Comparison of ENCODE assay signal across 11 mouse cellular contexts in the genomic region with DNA sequence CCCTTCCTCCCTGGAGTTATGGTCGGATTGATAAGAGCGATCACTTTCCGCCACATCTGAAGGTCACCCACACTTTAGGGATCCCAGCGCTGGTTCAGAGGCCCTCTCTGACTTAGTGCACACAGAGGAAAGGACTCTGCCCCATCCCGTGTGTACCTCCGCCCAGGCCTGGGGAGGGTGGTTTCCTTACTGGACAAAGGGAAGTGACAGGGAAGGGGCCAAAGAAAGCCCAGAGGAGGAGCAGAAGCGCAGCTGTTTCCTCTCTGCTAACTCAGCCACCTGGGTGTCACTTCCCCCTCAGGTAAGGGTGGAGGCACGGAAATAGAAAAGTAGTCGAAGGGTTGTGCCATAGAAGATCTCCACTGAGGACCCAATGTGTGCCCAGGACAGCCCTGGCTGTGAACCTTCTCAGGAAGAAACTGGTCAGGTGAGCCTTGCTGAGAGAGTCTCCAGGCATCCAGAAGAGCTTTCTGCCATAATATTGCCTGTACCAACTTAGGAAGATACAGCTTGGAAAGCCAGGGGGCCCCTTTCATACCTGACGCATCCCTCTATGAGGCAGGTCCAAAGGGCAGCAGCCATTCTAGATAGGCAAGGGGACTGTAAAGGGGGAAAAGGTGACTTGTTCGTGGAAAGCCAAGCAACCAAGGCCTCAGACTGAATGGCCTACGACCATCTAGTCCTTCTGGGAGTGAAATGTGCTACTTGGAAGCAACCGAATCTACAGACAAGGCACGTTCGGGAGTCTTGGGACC. TPM values are rescaled to one million over a fixed set of nuclear protein-coding genes. Genes with fewer than 3 reads are reported as not detected.
DNase-seq lines count a peak whose midpoint lies in the region; ATAC-seq and TF ChIP-seq lines count a peak whose summit lies in the region.
"Had no signal": no experiment of that assay in that cellular context is flagged by ENCODE, and none has a peak within 500 bp of the region (broad histone marks: within the 10 kb centered on the region; RNA-seq: fewer than 3 reads in every experiment).

No protein-coding gene starts in this region.

- peak overlapping the region; percentile 63; the same call in 1 of the 2 replicates for H3K27ac ChIP-seq in limb, embryonic 15.5 days
- peak overlapping the region; percentile 22; the same call in 1 of the 2 replicates for H3K27ac ChIP-seq in small intestine, adult 2 months (ENCODE audit: insufficient read depth, low read depth, low read length)
- H3K27ac ChIP-seq in hindbrain, embryonic 14.5 days, result no peak overlapping the region
- no peak overlapping the region for H3K27ac ChIP-seq in neural tube, embryonic 15.5 days (replicated peaks)
- H3K27ac ChIP-seq: kidney, postnatal 0 days had no signal

- no peaks in the 10 kb centered on the region for H3K36me3 ChIP-seq in limb, embryonic 15.5 days
- no peaks in the 10 kb centered on the region for H3K36me3 ChIP-seq in small intestine, adult 2 months (ENCODE audit: control insufficient read depth, insufficient read depth, low read length)
- no peaks in the 10 kb centered on the region for H3K36me3 ChIP-seq in hindbrain, embryonic 14.5 days (replicated peaks; ENCODE audit: control insufficient read depth, insufficient read depth)
- no peaks in the 10 kb centered on the region for H3K36me3 ChIP-seq in neural tube, embryonic 15.5 days

- 80% methylated on average over 15 of the region's 15 CpGs for WGBS in limb, embryonic 15.5 days
- 37% methylated on average over 15 of the region's 15 CpGs for WGBS in small intestine, adult 2 months
- 86% methylated on average over 15 of the region's 15 CpGs for WGBS in hindbrain, embryonic 14.5 days
- WGBS in neural tube, embryonic 15.5 days, result 86% methylated on average over 15 of the region's 15 CpGs

- H3K4me2 ChIP-seq in limb, embryonic 15.5 days, result no peak overlapping the region
- H3K4me2 ChIP-seq in hindbrain, embryonic 14.5 days (replicated peaks), result no peak overlapping the region
- no peak overlapping the region for H3K4me2 ChIP-seq in neural tube, embryonic 15.5 days
- H3K4me2 ChIP-seq: lung, embryonic 14.5 days had no signal

- no peaks in the 10 kb centered on the region for H3K9me3 ChIP-seq in limb, embryonic 15.5 days
- H3K9me3 ChIP-seq in hindbrain, embryonic 14.5 days (ENCODE audit: control insufficient read depth, low read length), result no peaks in the 10 kb centered on the region
- no peaks in the 10 kb centered on the region for H3K9me3 ChIP-seq in neural tube, embryonic 15.5 days (replicated peaks)

- H3K4me3 ChIP-seq in limb, embryonic 15.5 days, result no peak overlapping the region
- no peak overlapping the region for H3K4me3 ChIP-seq in small intestine, adult 2 months (ENCODE audit: low read depth, low read length)
- no peak overlapping the region for H3K4me3 ChIP-seq in hindbrain, embryonic 14.5 days (replicated peaks; ENCODE audit: low read length)
- no peak overlapping the region for H3K4me3 ChIP-seq in neural tube, embryonic 15.5 days (replicated peaks)

- no peaks in the 10 kb centered on the region for H3K27me3 ChIP-seq in limb, embryonic 15.5 days
- no peaks in the 10 kb centered on the region for H3K27me3 ChIP-seq in small intestine, adult 2 months (ENCODE audit: control insufficient read depth, insufficient read depth, low read length)
- no peaks in the 10 kb centered on the region for H3K27me3 ChIP-seq in hindbrain, embryonic 14.5 days (ENCODE audit: control insufficient read depth, insufficient read depth, low read length)
- no peaks in the 10 kb centered on the region for H3K27me3 ChIP-seq in neural tube, embryonic 15.5 days (replicated peaks)

- TF ChIP-seq POLR2A in small intestine, adult 2 months (IDR thresholded peaks at IDR 0.05; ENCODE audit: low read depth, low read length), result no peak

- TF ChIP-seq CTCF in small intestine, adult 2 months (IDR thresholded peaks at IDR 0.05; ENCODE audit: extremely low read depth, insufficient read length, insufficient replicate concordance, low read depth, low read length), result no peak

- no peak for ATAC-seq in limb, embryonic 15.5 days (ENCODE audit: insufficient number of reproducible peaks, low FRiP score, low TSS enrichment, low read depth)
- no peak for ATAC-seq in hindbrain, embryonic 14.5 days (ENCODE audit: low FRiP score)
- ATAC-seq in neural tube, embryonic 15.5 days (ENCODE audit: low FRiP score), result no peak

- H3K9ac ChIP-seq in limb, embryonic 15.5 days, result no peak overlapping the region
- H3K9ac ChIP-seq in hindbrain, embryonic 14.5 days, result no peak overlapping the region
- H3K9ac ChIP-seq in neural tube, embryonic 15.5 days (replicated peaks), result no peak overlapping the region
- H3K9ac ChIP-seq: lung, embryonic 14.5 days had no signal

- peak; percentile 55 for DNase-seq in kidney, postnatal 10 days
- no peak for DNase-seq in kidney, adult 11 months
- DNase-seq in heart, adult 9 months (ENCODE audit: low spot score in 2 of 2), result peak; percentile 65 to 83
- no peak for DNase-seq in hindbrain, embryonic 14.5 days (ENCODE audit: low spot score)
- DNase-seq in retina, postnatal 1 day, result no peak
- DNase-seq: adrenal gland, postnatal 10 days; lung, embryonic 14.5 days had no signal

- peaks cover 69% of the 10 kb centered on the region for H3K4me1 ChIP-seq in limb, embryonic 15.5 days
- peaks cover 34% of the 10 kb centered on the region for H3K4me1 ChIP-seq in small intestine, adult 2 months (ENCODE audit: control insufficient read depth, insufficient read depth, insufficient read length, low read length)
- peaks cover 10% of the 10 kb centered on the region; the same call in 1 of the 2 replicates for H3K4me1 ChIP-seq in hindbrain, embryonic 14.5 days (replicated peaks; ENCODE audit: control insufficient read depth, insufficient read depth, low read length)
- peaks cover 60% of the 10 kb centered on the region for H3K4me1 ChIP-seq in neural tube, embryonic 15.5 days

RNA-seq across cellular contexts. Expression of a gene that starts 9.0 kb away (rescaled TPM):
- polyA plus RNA-seq in limb, embryonic 15.5 days (2015; fragmentation: Nextera tagmentation; extraction: Ambion mirVana), result 12.2 and 12.4 TPM in 2 replicates
- 6.2 and 6.3 TPM in 2 replicates for polyA plus RNA-seq in small intestine, adult 2 months (2012; rRNA removed)
- polyA plus RNA-seq in hindbrain, embryonic 14.5 days (2014; fragmentation: Nextera tagmentation; extraction: Ambion mirVana), result 2.8 and 3.0 TPM in 2 replicates
- polyA plus RNA-seq in neural tube, embryonic 15.5 days (2015; fragmentation: Nextera tagmentation; extraction: Ambion mirVana), result 2.2 and 3.3 TPM in 2 replicates

Comparison
In these comparisons a context has a peak if more than half of its experiments do, and no peak if none do; other contexts are left out.
1. DNase-seq: peak in kidney, postnatal 10 days (single experiment) and heart, adult 9 months (2 of 2); none in kidney, adult 11 months (single experiment), hindbrain, embryonic 14.5 days (single experiment) and retina, postnatal 1 day (single experiment).
2. H3K27ac ChIP-seq: peak in limb, embryonic 15.5 days (single experiment) and small intestine, adult 2 months (single experiment); none in hindbrain, embryonic 14.5 days (single experiment) and neural tube, embryonic 15.5 days (single experiment).